Mouse (Mus musculus): ENCODE measurements at regions not wholly inside any gene's neighbourhood (a gene's known extent, or its start where the extent isn't known, plus 50 kb on each side); places are given as distances from the start of the nearest gene placed in this dataset.

DNA sequence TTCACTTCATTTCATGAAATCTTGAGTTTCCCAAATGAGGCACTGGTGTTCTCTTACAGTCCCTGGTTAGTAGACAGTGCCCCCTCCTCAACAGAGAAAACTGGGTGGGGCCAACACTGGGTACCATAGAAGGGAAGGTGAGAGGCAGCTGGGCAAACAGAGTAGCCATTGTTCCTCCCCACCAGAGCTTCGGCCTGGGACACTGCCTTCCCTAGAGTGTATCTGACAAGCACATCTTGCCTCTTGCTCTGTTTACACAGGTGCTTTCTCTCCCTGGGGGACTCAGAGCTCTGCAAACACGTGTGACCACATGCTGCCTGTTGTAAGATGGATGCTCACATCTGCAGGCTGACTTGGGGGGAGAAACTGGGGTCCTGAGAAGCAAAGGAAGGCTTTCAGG is 100.8 kb upstream of the Tnp1 start:
- no peak overlapping the region for H3K4me3 ChIP-seq (replicated peaks; ENCODE audit: low read length)
- H3K27me3 ChIP-seq (replicated peaks; ENCODE audit: control insufficient read depth, insufficient read depth, low read length): no peaks in the 10 kb centered on the region
- no peaks in the 10 kb centered on the region for H3K9me3 ChIP-seq (ENCODE audit: control insufficient read depth, low read length)
- no peak overlapping the region for H3K4me2 ChIP-seq (ENCODE audit: low read length)
- H3K27ac ChIP-seq (ENCODE audit: low read length): no peak overlapping the region
- no peak for ATAC-seq
- H3K4me1 ChIP-seq (replicated peaks; ENCODE audit: control insufficient read depth, insufficient read depth, low read length): no peaks in the 10 kb centered on the region
- no peaks in the 10 kb centered on the region for H3K36me3 ChIP-seq (ENCODE audit: control insufficient read depth, insufficient read depth)
- H3K9ac ChIP-seq (replicated peaks; ENCODE audit: low read depth, low read length): no peak overlapping the region
- WGBS: 30% methylated on average over 2 of the region's 2 CpGs

- no peak overlapping the region for H3K9ac ChIP-seq (replicated peaks; ENCODE audit: low read depth, low read length)
- no peaks in the 10 kb centered on the region for H3K9me3 ChIP-seq (ENCODE audit: control insufficient read depth, low read length)
- no peaks in the 10 kb centered on the region for H3K27me3 ChIP-seq (replicated peaks; ENCODE audit: control insufficient read depth, insufficient read depth, low read length)
- H3K27ac ChIP-seq (ENCODE audit: low read length): no peak overlapping the region
- H3K4me3 ChIP-seq (replicated peaks; ENCODE audit: low read length): no peak overlapping the region
- H3K4me2 ChIP-seq (ENCODE audit: low read length): no peak overlapping the region
- ATAC-seq: no peak
- no peaks in the 10 kb centered on the region for H3K36me3 ChIP-seq (ENCODE audit: control insufficient read depth, insufficient read depth)
- WGBS: 85% methylated on average over 5 of the region's 5 CpGs
- H3K4me1 ChIP-seq (replicated peaks; ENCODE audit: control insufficient read depth, insufficient read depth, low read length): no peaks in the 10 kb centered on the region
These were observed 100.1 kb upstream of the Tnp1 start for GRCm38 (mm10) chr1:73115854-73116253.

GRCm38 (mm10) chr1:73113137-73113536 is 97.4 kb upstream of the Tnp1 start:
- peak; percentile 33; the same call in 1 of the 2 replicates for ATAC-seq
- H3K27ac ChIP-seq (ENCODE audit: low read length): no peak overlapping the region
- no peaks in the 10 kb centered on the region for H3K36me3 ChIP-seq (ENCODE audit: control insufficient read depth, insufficient read depth)
- H3K9me3 ChIP-seq (ENCODE audit: control insufficient read depth, low read length): no peaks in the 10 kb centered on the region
- H3K4me1 ChIP-seq (replicated peaks; ENCODE audit: control insufficient read depth, insufficient read depth, low read length): no peaks in the 10 kb centered on the region
- H3K4me2 ChIP-seq (ENCODE audit: low read length): no peak overlapping the region
- 92% methylated on average over 6 of the region's 6 CpGs for WGBS
- H3K9ac ChIP-seq (replicated peaks; ENCODE audit: low read depth, low read length): no peak overlapping the region
- H3K27me3 ChIP-seq (replicated peaks; ENCODE audit: control insufficient read depth, insufficient read depth, low read length): no peaks in the 10 kb centered on the region
- H3K4me3 ChIP-seq (replicated peaks; ENCODE audit: low read length): no peak overlapping the region

- 83% methylated on average over 3 of the region's 3 CpGs for WGBS
- H3K4me3 ChIP-seq (replicated peaks; ENCODE audit: low read length): no peak overlapping the region
- H3K9me3 ChIP-seq (ENCODE audit: control insufficient read depth, low read length): no peaks in the 10 kb centered on the region
- H3K27ac ChIP-seq (ENCODE audit: low read length): no peak overlapping the region
- no peak for ATAC-seq
- H3K36me3 ChIP-seq (ENCODE audit: control insufficient read depth, insufficient read depth): no peaks in the 10 kb centered on the region
- no peak overlapping the region for H3K4me2 ChIP-seq (ENCODE audit: low read length)
- H3K9ac ChIP-seq (replicated peaks; ENCODE audit: low read depth, low read length): no peak overlapping the region
- H3K27me3 ChIP-seq (replicated peaks; ENCODE audit: control insufficient read depth, insufficient read depth, low read length): no peaks in the 10 kb centered on the region
- H3K4me1 ChIP-seq (replicated peaks; ENCODE audit: control insufficient read depth, insufficient read depth, low read length): no peaks in the 10 kb centered on the region
These were observed 97.0 kb upstream of the Tnp1 start for GRCm38 (mm10) chr1:73112711-73113110.

DNA sequence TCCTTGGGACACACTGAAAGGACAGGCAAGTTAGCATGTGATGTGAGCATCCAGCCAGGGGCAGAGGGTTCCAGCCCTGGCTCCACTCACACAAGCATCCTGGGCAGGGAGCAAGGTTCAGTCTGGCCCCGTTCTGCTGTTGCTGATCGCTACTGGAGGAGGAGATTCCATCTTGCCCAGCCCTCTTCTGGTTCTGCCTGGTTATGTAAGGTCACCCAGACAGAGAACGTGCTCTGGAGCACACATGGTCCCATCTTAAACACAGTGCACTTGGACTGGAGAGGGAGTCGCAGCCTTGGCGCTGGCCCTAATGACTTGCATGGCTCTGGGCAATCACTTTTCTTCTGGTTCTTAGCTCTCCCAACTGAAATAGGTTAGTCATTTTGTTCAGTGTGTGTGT is 96.2 kb upstream of the Tnp1 start:
- ATAC-seq: no peak
- Histone ChIP-seq H3K36me3 (ENCODE audit: control insufficient read depth, insufficient read depth) (no peaks in the 10 kb centered on the region), H3K4me2 (ENCODE audit: low read length) (no peak overlapping the region), H3K4me1 (replicated peaks; ENCODE audit: control insufficient read depth, insufficient read depth, low read length) (no peaks in the 10 kb centered on the region), H3K27me3 (replicated peaks; ENCODE audit: control insufficient read depth, insufficient read depth, low read length) (no peaks in the 10 kb centered on the region), H3K27ac (ENCODE audit: low read length) (no peak overlapping the region), H3K9ac (replicated peaks; ENCODE audit: low read depth, low read length) (no peak overlapping the region), H3K4me3 (replicated peaks; ENCODE audit: low read length) (no peak overlapping the region), H3K9me3 (ENCODE audit: control insufficient read depth, low read length) (no peaks in the 10 kb centered on the region)
- 94% methylated on average over 5 of the region's 5 CpGs for WGBS

GRCm38 (mm10) chr1:73105856-73106463 is 90.3 kb upstream of the Tnp1 start:
- H3K4me3 ChIP-seq (replicated peaks; ENCODE audit: low read length): no peak overlapping the region
- no peak for ATAC-seq
- H3K9ac ChIP-seq (replicated peaks; ENCODE audit: low read depth, low read length): no peak overlapping the region
- no peaks in the 10 kb centered on the region for H3K9me3 ChIP-seq (ENCODE audit: control insufficient read depth, low read length)
- 84% methylated on average over 4 of the region's 4 CpGs for WGBS
- H3K27ac ChIP-seq (ENCODE audit: low read length): no peak overlapping the region
- H3K27me3 ChIP-seq (replicated peaks; ENCODE audit: control insufficient read depth, insufficient read depth, low read length): no peaks in the 10 kb centered on the region
- H3K4me2 ChIP-seq (ENCODE audit: low read length): no peak overlapping the region
- no peaks in the 10 kb centered on the region for H3K36me3 ChIP-seq (ENCODE audit: control insufficient read depth, insufficient read depth)
- no peaks in the 10 kb centered on the region for H3K4me1 ChIP-seq (replicated peaks; ENCODE audit: control insufficient read depth, insufficient read depth, low read length)

GRCm38 (mm10) chr1:73097645-73098440 is 82.1 kb upstream of the Tnp1 start:
- H3K27ac ChIP-seq (ENCODE audit: low read length): no peak overlapping the region
- 87% methylated on average over 6 of the region's 6 CpGs for WGBS
- no peak overlapping the region for H3K9ac ChIP-seq (replicated peaks; ENCODE audit: low read depth, low read length)
- H3K4me3 ChIP-seq (replicated peaks; ENCODE audit: low read length): no peak overlapping the region
- peaks cover 2% of the 10 kb centered on the region; the same call in 1 of the 2 replicates for H3K9me3 ChIP-seq (ENCODE audit: control insufficient read depth, low read length)
- no peaks in the 10 kb centered on the region for H3K4me1 ChIP-seq (replicated peaks; ENCODE audit: control insufficient read depth, insufficient read depth, low read length)
- no peaks in the 10 kb centered on the region for H3K36me3 ChIP-seq (ENCODE audit: control insufficient read depth, insufficient read depth)
- no peak for ATAC-seq
- H3K4me2 ChIP-seq (ENCODE audit: low read length): no peak overlapping the region
- no peaks in the 10 kb centered on the region for H3K27me3 ChIP-seq (replicated peaks; ENCODE audit: control insufficient read depth, insufficient read depth, low read length)

- Histone ChIP-seq H3K27ac (ENCODE audit: low read length) (no peak overlapping the region), H3K4me3 (replicated peaks; ENCODE audit: low read length) (no peak overlapping the region), H3K27me3 (replicated peaks; ENCODE audit: control insufficient read depth, insufficient read depth, low read length) (no peaks in the 10 kb centered on the region), H3K36me3 (ENCODE audit: control insufficient read depth, insufficient read depth) (no peaks in the 10 kb centered on the region), H3K9ac (replicated peaks; ENCODE audit: low read depth, low read length) (no peak overlapping the region), H3K9me3 (ENCODE audit: control insufficient read depth, low read length) (no peaks in the 10 kb centered on the region), H3K4me1 (replicated peaks; ENCODE audit: control insufficient read depth, insufficient read depth, low read length) (peaks cover 4% of the 10 kb centered on the region; the same call in 1 of the 2 replicates), H3K4me2 (ENCODE audit: low read length) (no peak overlapping the region)
- WGBS: 14% methylated on average over 3 of the region's 3 CpGs
- no peak for ATAC-seq
These were observed 73.9 kb upstream of the Tnp1 start for GRCm38 (mm10) chr1:73089636-73090035.

DNA sequence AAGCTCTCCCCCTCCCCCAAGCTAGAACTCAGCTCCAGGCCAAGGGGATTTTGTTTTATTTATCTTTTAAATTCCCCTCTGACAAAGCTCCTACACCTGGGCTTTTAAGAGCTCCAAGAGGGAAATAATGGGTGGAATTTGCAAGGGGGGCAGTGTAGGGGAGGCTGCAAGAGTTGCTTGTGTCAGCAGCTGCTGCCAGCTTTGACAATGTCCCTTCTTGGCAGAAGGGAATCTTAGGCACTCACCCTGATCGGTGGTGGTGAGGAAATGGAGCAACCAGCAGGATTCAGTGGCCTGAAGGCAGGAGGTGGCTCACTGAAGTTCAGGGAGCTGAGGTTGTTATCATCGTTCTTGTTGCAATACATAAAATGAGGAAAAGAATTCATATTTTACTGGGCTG is 72.8 kb upstream of the Tnp1 start:
- peaks cover 4% of the 10 kb centered on the region; the same call in 1 of the 2 replicates for H3K4me1 ChIP-seq (replicated peaks; ENCODE audit: control insufficient read depth, insufficient read depth, low read length)
- no peak overlapping the region for H3K27ac ChIP-seq (ENCODE audit: low read length)
- no peaks in the 10 kb centered on the region for H3K36me3 ChIP-seq (ENCODE audit: control insufficient read depth, insufficient read depth)
- no peak for ATAC-seq
- H3K9ac ChIP-seq (replicated peaks; ENCODE audit: low read depth, low read length): no peak overlapping the region
- no peaks in the 10 kb centered on the region for H3K27me3 ChIP-seq (replicated peaks; ENCODE audit: control insufficient read depth, insufficient read depth, low read length)
- no peak overlapping the region for H3K4me3 ChIP-seq (replicated peaks; ENCODE audit: low read length)
- no peaks in the 10 kb centered on the region for H3K9me3 ChIP-seq (ENCODE audit: control insufficient read depth, low read length)
- 23% methylated on average over 2 of the region's 2 CpGs for WGBS
- H3K4me2 ChIP-seq (ENCODE audit: low read length): no peak overlapping the region
